Mouse (Mus musculus): Measurements from ENCODE around the gene Gm28042. TPM values are rescaled to one million over a fixed set of nuclear protein-coding genes. Genes with fewer than 3 reads are reported as not detected.

The Gm28042 gene
- total RNA-seq, 1 experiment from 2014 or later, result 0.57 TPM

DNA sequence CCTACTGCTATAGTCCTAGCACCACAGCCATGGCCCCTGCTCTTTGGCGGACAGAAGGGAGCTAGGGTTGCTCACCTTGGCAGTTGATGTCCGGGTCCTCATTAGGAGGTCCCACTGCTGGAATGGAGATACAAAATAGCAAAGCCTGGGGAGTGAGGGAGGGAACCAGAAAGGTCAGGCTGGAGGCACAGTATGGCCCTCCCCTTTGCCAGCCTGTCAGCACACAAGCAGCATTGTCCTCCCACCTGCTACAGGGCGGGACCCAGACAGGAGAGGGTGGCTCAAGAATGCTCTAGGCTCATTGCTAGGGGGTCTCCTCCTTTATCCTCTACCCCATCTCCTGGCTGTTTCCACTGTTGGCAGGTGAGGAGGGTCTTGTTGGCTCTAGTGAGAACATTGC lies 58.7 kb downstream of the Gm28042 start:
- ATAC-seq (replicated peaks; ENCODE audit: insufficient number of reproducible peaks, low FRiP score, low TSS enrichment, poor library complexity, severe bottlenecking), result no peak

DNA sequence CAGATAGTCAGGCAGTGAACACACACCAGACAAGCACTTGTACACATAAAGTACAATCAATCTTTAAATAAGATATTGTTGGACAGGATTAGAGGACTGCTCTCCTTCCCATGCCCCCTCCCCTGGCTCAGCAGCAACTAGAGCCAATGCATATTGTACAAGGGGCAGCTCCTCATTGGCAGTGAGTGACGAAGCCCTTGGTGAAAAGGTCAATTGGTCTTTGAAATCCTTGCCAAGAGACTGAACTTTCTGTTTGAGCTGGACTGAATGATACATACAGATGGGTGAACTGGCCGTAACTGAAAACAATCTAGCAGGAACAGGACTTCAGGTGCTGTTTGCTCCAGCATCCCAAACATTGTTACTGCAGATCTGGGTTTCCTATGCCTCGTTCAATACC lies 60.1 kb downstream of the Gm28042 start:
- no peak for ATAC-seq (replicated peaks; ENCODE audit: insufficient number of reproducible peaks, low FRiP score, low TSS enrichment, poor library complexity, severe bottlenecking)

DNA sequence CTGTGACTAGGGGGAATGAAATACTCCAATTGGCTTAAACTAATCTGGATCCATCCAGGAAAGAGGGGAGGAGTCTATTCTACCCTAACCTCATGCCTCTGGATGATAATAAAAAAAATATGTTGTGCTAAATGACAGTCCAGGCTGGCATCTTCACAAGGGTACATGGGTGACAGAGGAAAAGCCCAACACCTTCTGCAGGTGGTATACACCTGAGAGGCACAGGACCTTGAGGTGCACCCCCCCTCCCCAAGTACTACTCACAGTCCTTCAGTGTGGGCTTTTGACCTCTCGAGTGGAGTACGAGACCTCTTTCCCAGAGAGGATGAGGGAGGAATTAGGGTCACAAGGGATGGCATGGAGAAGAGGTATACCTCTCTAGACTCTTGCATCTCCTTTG lies 60.6 kb downstream of the Gm28042 start:
- no peak for ATAC-seq (replicated peaks; ENCODE audit: insufficient number of reproducible peaks, low FRiP score, low TSS enrichment, poor library complexity, severe bottlenecking)

DNA sequence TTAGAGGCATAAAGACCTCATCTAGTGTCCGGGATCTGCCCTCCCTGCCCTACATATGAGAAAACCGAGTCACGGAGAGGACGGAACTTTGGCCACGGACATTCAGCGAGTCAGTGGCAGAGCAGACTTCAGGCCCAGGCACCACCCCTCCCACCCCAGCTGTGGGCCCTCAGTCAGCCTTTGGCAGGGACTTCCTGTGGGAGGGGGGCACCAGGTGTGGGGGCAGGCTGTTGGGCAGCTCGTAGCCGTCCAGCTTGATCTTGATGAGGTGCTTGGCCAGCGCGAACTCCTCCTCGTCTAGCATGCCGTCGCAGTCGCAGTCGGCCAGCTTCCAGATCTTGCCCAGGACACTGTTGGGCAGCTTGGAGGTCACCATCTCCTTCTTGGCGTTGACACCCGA lies 63.7 kb downstream of the Gm28042 start:
- ATAC-seq (replicated peaks; ENCODE audit: insufficient number of reproducible peaks, low FRiP score, low TSS enrichment, poor library complexity, severe bottlenecking), result no peak

Other genes with a start within 250 kb of the Gm28042 start
- gene Rpap1, start 240.0 kb upstream of the Gm28042 start, total RNA-seq (2017), result 5.3 to 13.1 TPM (median 8.3 TPM) in 3 replicates
- gene Tyro3, start 229.8 kb upstream of the Gm28042 start, total RNA-seq (2017), result 0.67 to 1.9 TPM in 2 of 3 replicates, not detected in the other
- gene Mga, start 130.3 kb upstream of the Gm28042 start, total RNA-seq (2017), result 57.4 to 66.3 TPM (median 60.3 TPM) in 3 replicates
- 2.7 to 7.1 TPM (median 3.2 TPM) in 3 replicates for gene Mapkbp1, start 54.8 kb upstream of the Gm28042 start, total RNA-seq (2017)
- 3.5 to 6.9 TPM (median 6.0 TPM) in 3 replicates for gene Jmjd7, start within 50 bp of the Gm28042 start, total RNA-seq (2017)
- gene Pla2g4b, start 5.9 kb downstream of the Gm28042 start, total RNA-seq (2017), result 1.5 to 4.7 TPM (median 2.4 TPM) in 3 replicates
- gene Ehd4, start 127.1 kb downstream of the Gm28042 start, total RNA-seq (2017), result 102 to 129 TPM (median 116 TPM) in 3 replicates
- gene Pla2g4e, start 217.8 kb downstream of the Gm28042 start, total RNA-seq (2017), result not detected in 3 replicates

All from monocyte, adult 5-6 weeks (primary cell).